Mouse (Mus musculus) MEL (cell line): ENCODE measurements around the gene Srrm3. TPM values are rescaled to one million over a fixed set of nuclear protein-coding genes. Genes with fewer than 3 reads are reported as not detected.

Experiments
- DNase-seq: peaks from one replicate; pipeline ENCODE4 v3.0.0; 2011; ENCODE audit warnings: low read depth, low spot score
- H3K27ac ChIP-seq: 2 replicates; pipeline ENCODE4 v1.5.1; 2012; ENCODE audit warnings: low read depth, mild to moderate bottlenecking, control low read depth, low read length, moderate library complexity; ENCODE audit not compliant: control insufficient read depth
- H3K27me3 ChIP-seq, 2 experiments: fragments of 150-350 bp in 1 of 2; sonication (generic) in 1 of 2; 2 replicates each; pipeline ENCODE4 v1.6.1; 2012; ENCODE audit warnings: low read length in 2 of 2, mild to moderate bottlenecking in 2 of 2, improper control_type of control experiment in 1 of 2, moderate library complexity in 1 of 2; ENCODE audit not compliant: insufficient read depth in 2 of 2, control insufficient read depth in 1 of 2
- H3K36me3 ChIP-seq, 2 experiments: 2 replicates each; pipeline ENCODE4 v1.6.1; 2012 to 2014; ENCODE audit warnings: low read length in 2 of 2, improper control_type of control experiment in 1 of 2, inconsistent platforms in 1 of 2, mild to moderate bottlenecking in 1 of 2; ENCODE audit not compliant: insufficient read depth in 2 of 2, control insufficient read depth in 1 of 2
- H3K4me1 ChIP-seq, 2 experiments: fragments of 150-350 bp in 1 of 2; sonication (generic) in 1 of 2; 2 replicates each; pipeline ENCODE4 v1.6.1; 2012; ENCODE audit warnings: low read length in 2 of 2, improper control_type of control experiment in 1 of 2, mild to moderate bottlenecking in 1 of 2; ENCODE audit not compliant: insufficient read depth in 2 of 2, control insufficient read depth in 1 of 2
- H3K4me3 ChIP-seq, 2 experiments: fragments of 150-350 bp in 1 of 2; sonication (generic) in 1 of 2; 2 replicates each; pipeline ENCODE4 v1.5.1; 2012; ENCODE audit warnings: low read depth in 2 of 2, low read length in 2 of 2, mild to moderate bottlenecking in 2 of 2, moderate library complexity in 2 of 2, control low read depth in 1 of 2, improper control_type of control experiment in 1 of 2; ENCODE audit not compliant: control insufficient read depth in 1 of 2, insufficient read depth in 1 of 2
- H3K79me2 ChIP-seq: 2 replicates; pipeline ENCODE4 v1.6.1; 2012; ENCODE audit warnings: mild to moderate bottlenecking, low read length, moderate library complexity; ENCODE audit not compliant: control insufficient read depth, poor library complexity, insufficient read depth
- H3K9ac ChIP-seq: 2 replicates; pipeline ENCODE4 v1.6.1; 2012; ENCODE audit warnings: low read depth, mild to moderate bottlenecking, control low read depth, low read length, moderate library complexity; ENCODE audit not compliant: control insufficient read depth, poor library complexity, severe bottlenecking
- H3K9me3 ChIP-seq: fragments of 150-350 bp; sonication (generic); replicated peaks from 2 replicates; pipeline ENCODE4 v1.6.1; 2012; ENCODE audit warnings: mild to moderate bottlenecking, low read length, improper control_type of control experiment, moderate library complexity; ENCODE audit not compliant: insufficient read depth
- CHD1 ChIP-seq: IDR thresholded peaks from 2 replicates; pipeline ENCODE4 v1.6.1; 2012; ENCODE audit warnings: low read depth, mild to moderate bottlenecking, inconsistent platforms, low read length, improper control_type of control experiment
- CTCF ChIP-seq, 3 experiments: IDR thresholded peaks in 2 of 3; conservative IDR thresholded peaks in 1 of 3; 2 replicates each; pipeline ENCODE4 v1.5.1; 2011 to 2012; ENCODE audit warnings: low read length in 3 of 3, low read depth in 2 of 3, mild to moderate bottlenecking in 2 of 3, improper control_type of control experiment in 1 of 3, inconsistent platforms in 1 of 3, mixed read lengths in 1 of 3, moderate library complexity in 1 of 3; ENCODE audit not compliant: control insufficient read depth in 1 of 3, insufficient read depth in 1 of 3, poor library complexity in 1 of 3, severe bottlenecking in 1 of 3
- E2F4 ChIP-seq: IDR thresholded peaks from 2 replicates; pipeline ENCODE4 v1.6.1; 2011; ENCODE audit warnings: low read depth, low read length, improper control_type of control experiment, borderline replicate concordance
- ELF1 ChIP-seq: IDR thresholded peaks from 2 replicates; pipeline ENCODE4 v1.6.1; 2014; ENCODE audit warnings: low read depth, mild to moderate bottlenecking, inconsistent platforms, low read length, improper control_type of control experiment, moderate library complexity
- EP300 ChIP-seq, 2 experiments: IDR thresholded peaks; 2 replicates each; pipeline ENCODE4 v1.6.1; 2011; ENCODE audit warnings: improper control_type of control experiment in 2 of 2, low read length in 2 of 2, low read depth in 1 of 2, mild to moderate bottlenecking in 1 of 2
- ETS1 ChIP-seq: IDR thresholded peaks from 2 replicates; pipeline ENCODE4 v1.6.1; 2012; ENCODE audit warnings: low read depth, mild to moderate bottlenecking, inconsistent platforms, low read length, improper control_type of control experiment, moderate library complexity
- GABPA ChIP-seq: IDR thresholded peaks from 2 replicates; pipeline ENCODE4 v1.6.1; 2012; ENCODE audit warnings: low read depth, mild to moderate bottlenecking, inconsistent platforms, low read length, improper control_type of control experiment, moderate library complexity
- GATA1 ChIP-seq: IDR thresholded peaks from 2 replicates; pipeline ENCODE4 v1.6.1; 2011; ENCODE audit warnings: low read depth, low read length, improper control_type of control experiment
- HCFC1 ChIP-seq: IDR thresholded peaks from 2 replicates; pipeline ENCODE4 v1.6.1; 2012; ENCODE audit warnings: low read depth, mild to moderate bottlenecking, inconsistent platforms, low read length, improper control_type of control experiment, moderate library complexity
- JUND ChIP-seq: IDR thresholded peaks from 2 replicates; pipeline ENCODE4 v1.6.1; 2011; ENCODE audit warnings: low read depth, mild to moderate bottlenecking, improper control_type of control experiment, low read length
- KAT2A ChIP-seq: conservative IDR thresholded peaks from 2 replicates; pipeline ENCODE4 v1.6.1; 2012; ENCODE audit warnings: low read depth, low read length, improper control_type of control experiment, inconsistent platforms
- MAX ChIP-seq: IDR thresholded peaks from 2 replicates; pipeline ENCODE4 v1.6.1; 2011; ENCODE audit warnings: low read length, improper control_type of control experiment
- MAZ ChIP-seq: IDR thresholded peaks from 2 replicates; pipeline ENCODE4 v1.6.1; 2012; ENCODE audit warnings: low read depth, mild to moderate bottlenecking, inconsistent platforms, low read length, improper control_type of control experiment
- MEF2A ChIP-seq: IDR thresholded peaks from 2 replicates; pipeline ENCODE4 v1.6.1; 2014; ENCODE audit warnings: low read depth, mild to moderate bottlenecking, inconsistent platforms, low read length, improper control_type of control experiment; ENCODE audit not compliant: poor library complexity, insufficient replicate concordance, severe bottlenecking; ENCODE audit errors: extremely low read depth
- MXI1 ChIP-seq: IDR thresholded peaks from 2 replicates; pipeline ENCODE4 v1.6.1; 2011; ENCODE audit warnings: mild to moderate bottlenecking, low read depth, low read length, improper control_type of control experiment
- MYB ChIP-seq: IDR thresholded peaks from 2 replicates; pipeline ENCODE4 v1.6.1; 2011; ENCODE audit warnings: mild to moderate bottlenecking, low read depth, low read length, improper control_type of control experiment
- MYC ChIP-seq: IDR thresholded peaks from 2 replicates; pipeline ENCODE4 v1.6.1; 2011; ENCODE audit warnings: low read depth, mild to moderate bottlenecking, low read length, improper control_type of control experiment, moderate library complexity
- NELFE ChIP-seq: IDR thresholded peaks from 2 replicates; pipeline ENCODE4 v1.6.1; 2011; ENCODE audit warnings: low read depth, low read length, improper control_type of control experiment
- NRF1 ChIP-seq: IDR thresholded peaks from 2 replicates; pipeline ENCODE4 v1.6.1; 2014; ENCODE audit warnings: low read depth, mild to moderate bottlenecking, inconsistent platforms, low read length, improper control_type of control experiment, moderate library complexity; ENCODE audit not compliant: poor library complexity, insufficient read depth, severe bottlenecking
- POLR2A ChIP-seq, 2 experiments: IDR thresholded peaks; 2 replicates each; pipeline ENCODE4 v1.6.1; 2011 to 2012; ENCODE audit warnings: low read length in 2 of 2, mild to moderate bottlenecking in 2 of 2, control low read depth in 1 of 2, improper control_type of control experiment in 1 of 2, low read depth in 1 of 2, moderate library complexity in 1 of 2; ENCODE audit not compliant: control insufficient read depth in 1 of 2, insufficient read depth in 1 of 2, poor library complexity in 1 of 2
- POLR2AphosphoS2 ChIP-seq: IDR thresholded peaks from 2 replicates; pipeline ENCODE4 v1.6.1; 2011; ENCODE audit warnings: low read length, improper control_type of control experiment
- POLR2AphosphoS5 ChIP-seq: IDR thresholded peaks from 2 replicates; pipeline ENCODE4 v1.6.1; 2012; ENCODE audit warnings: low read depth, borderline replicate concordance, mild to moderate bottlenecking, inconsistent platforms, low read length, moderate library complexity, mixed read lengths
- RAD21 ChIP-seq: IDR thresholded peaks from 2 replicates; pipeline ENCODE4 v1.6.1; 2011; ENCODE audit warnings: mild to moderate bottlenecking, low read depth, low read length, improper control_type of control experiment
- RCOR1 ChIP-seq: IDR thresholded peaks from 2 replicates; pipeline ENCODE4 v1.6.1; 2012; ENCODE audit warnings: low read depth, mild to moderate bottlenecking, inconsistent platforms, low read length, improper control_type of control experiment
- SMC3 ChIP-seq: IDR thresholded peaks from 2 replicates; pipeline ENCODE4 v1.6.1; 2011; ENCODE audit warnings: low read depth, low read length, improper control_type of control experiment
- TCF12 ChIP-seq: IDR thresholded peaks from 2 replicates; pipeline ENCODE4 v1.6.1; 2014; ENCODE audit warnings: low read depth, mild to moderate bottlenecking, inconsistent platforms, low read length, improper control_type of control experiment, moderate library complexity
- UBTF ChIP-seq: IDR thresholded peaks from 2 replicates; pipeline ENCODE4 v1.6.1; 2012; ENCODE audit warnings: low read depth, mild to moderate bottlenecking, inconsistent platforms, low read length, improper control_type of control experiment, moderate library complexity, borderline replicate concordance; ENCODE audit not compliant: insufficient read depth
- USF1 ChIP-seq: IDR thresholded peaks from 2 replicates; pipeline ENCODE4 v1.6.1; 2014; ENCODE audit warnings: low read depth, mild to moderate bottlenecking, inconsistent platforms, low read length, improper control_type of control experiment, moderate library complexity
- USF2 ChIP-seq, 2 experiments: IDR thresholded peaks; 2 replicates each; pipeline ENCODE4 v1.6.1; 2011 to 2012; ENCODE audit warnings: improper control_type of control experiment in 2 of 2, low read length in 2 of 2, borderline replicate concordance in 1 of 2, inconsistent platforms in 1 of 2, low read depth in 1 of 2, mild to moderate bottlenecking in 1 of 2; ENCODE audit not compliant: insufficient read depth in 1 of 2
- ZC3H11A ChIP-seq: IDR thresholded peaks from 2 replicates; pipeline ENCODE4 v1.6.1; 2012; ENCODE audit warnings: low read depth, mild to moderate bottlenecking, inconsistent platforms, low read length, improper control_type of control experiment
- ZNF384 ChIP-seq: IDR thresholded peaks from 2 replicates; pipeline ENCODE4 v1.6.1; 2012; ENCODE audit warnings: low read depth, mild to moderate bottlenecking, inconsistent platforms, low read length, improper control_type of control experiment
- polyA plus RNA-seq, 2 experiments: library from polyadenylated mRNA; stranded (reverse) in 1 of 2; unstranded in 1 of 2; fragments of >175 nt in 1 of 2; fragments of >200 nt in 1 of 2; gene quantifications; 2 replicates each; pipeline versions ENCODE4 v1.2.1 to v1.2.4; 2012; ENCODE audit warnings: low replicate concordance in 2 of 2, low read depth in 1 of 2; ENCODE audit not compliant: insufficient read length in 2 of 2, insufficient read depth in 1 of 2, missing spikeins in 1 of 2
- total RNA-seq: library from RNA; depleted of rRNA; stranded (reverse); fragments of 300-350 nt; gene quantifications from 2 replicates; pipeline ENCODE4 v1.2.3, GENCODE M21; 2012

Gene Srrm3
- total and polyA plus RNA-seq, 3 experiments, result not detected

GRCm38 (mm10) chr5:135901354-135902095 lies 94.8 kb downstream of the Srrm3 start:
- Histone ChIP-seq H3K27ac (no peak overlapping the region), H3K27me3 (no peaks in the 10 kb centered on the region), H3K4me3 (no peak overlapping the region), H3K79me2 (no peaks in the 10 kb centered on the region), H3K9me3 (no peaks in the 10 kb centered on the region), H3K9ac (no peak overlapping the region), H3K36me3 (no peaks in the 10 kb centered on the region), H3K4me1 (no peaks in the 10 kb centered on the region)
- TF ChIP-seq UBTF, result no peak
- TF ChIP-seq NELFE, result no peak
- TF ChIP-seq GABPA, result no peak
- no peak for TF ChIP-seq ZC3H11A
- no peak for TF ChIP-seq POLR2A (IDR thresholded peaks at IDR 0.05; ENCODE audit: control insufficient read depth in 1 of 2, insufficient read depth in 1 of 2, low read depth in 1 of 2, low read length in 2 of 2, poor library complexity in 1 of 2)
- TF ChIP-seq SMC3, result peak; percentile 33; the same call in 1 of the 2 replicates
- TF ChIP-seq POLR2AphosphoS2, result no peak
- no peak for TF ChIP-seq CHD1
- TF ChIP-seq E2F4, result no peak
- no peak for TF ChIP-seq TCF12
- no peak for TF ChIP-seq ELF1
- no peak for TF ChIP-seq ETS1
- no peak for TF ChIP-seq NRF1
- no peak for TF ChIP-seq GATA1
- TF ChIP-seq JUND, result no peak
- TF ChIP-seq USF1, result no peak
- peak; percentile 83 for TF ChIP-seq ZNF384
- TF ChIP-seq RAD21, result peak; percentile 26
- no peak for TF ChIP-seq KAT2A
- no peak for TF ChIP-seq HCFC1
- TF ChIP-seq MYC, result no peak
- peak; percentile 65 to 77 (median 69) for TF ChIP-seq CTCF (IDR thresholded peaks at IDR 0.05 in 2 of 3, conservative IDR thresholded peaks at IDR 0.05 in 1 of 3; ENCODE audit: control insufficient read depth in 1 of 3, insufficient read depth in 1 of 3, low read depth in 2 of 3, low read length in 3 of 3, poor library complexity in 1 of 3, severe bottlenecking in 1 of 3)
- no peak for TF ChIP-seq RCOR1
- TF ChIP-seq MEF2A, result no peak
- TF ChIP-seq MAZ, result no peak
- no peak for TF ChIP-seq MYB
- no peak for TF ChIP-seq MAX
- no peak for TF ChIP-seq EP300 (IDR thresholded peaks at IDR 0.05; ENCODE audit: low read depth in 1 of 2, low read length in 2 of 2)
- TF ChIP-seq MXI1, result no peak
- no peak for TF ChIP-seq POLR2AphosphoS5
- no peak for TF ChIP-seq USF2 (IDR thresholded peaks at IDR 0.05; ENCODE audit: borderline replicate concordance in 1 of 2, insufficient read depth in 1 of 2, low read depth in 1 of 2, low read length in 2 of 2)
- peak; percentile 60 for DNase-seq
